Mouse (Mus musculus) forebrain, embryonic 11.5 days (tissue): ENCODE data around the gene Jmjd1c. TPM values are rescaled to one million over a fixed set of nuclear protein-coding genes. Genes with fewer than 3 reads are reported as not detected.

ENCODE experiments used
- ATAC-seq: fragments of 200-750 bp; cut with Nextera tagmentation; replicated peaks from 2 replicates; pipeline ENCODE4 v1.8.0; 2017; ENCODE audit warnings: moderate TSS enrichment; ENCODE audit not compliant: low FRiP score
- DNase-seq: peaks from one replicate; pipeline ENCODE4 v3.0.0-alpha.2; 2017; ENCODE audit warnings: low spot score
- H3K27ac ChIP-seq: fragments of 300-500 bp; sonication (generic); 2 replicates; pipeline ENCODE4 v1.5.1; 2014; ENCODE audit warnings: low read depth, low read length
- H3K27me3 ChIP-seq: fragments of 300-500 bp; sonication (generic); 2 replicates; pipeline ENCODE4 v1.6.1; 2014; ENCODE audit warnings: mild to moderate bottlenecking, low read length, mixed read lengths; ENCODE audit not compliant: control insufficient read depth, insufficient read depth
- H3K36me3 ChIP-seq: fragments of 300-500 bp; sonication (generic); 2 replicates; pipeline ENCODE4 v1.6.1; 2014; ENCODE audit warnings: mild to moderate bottlenecking, low read length, moderate library complexity, mixed read lengths; ENCODE audit not compliant: control insufficient read depth, insufficient read depth
- H3K4me1 ChIP-seq: fragments of 300-500 bp; sonication (generic); replicated peaks from 2 replicates; pipeline ENCODE4 v1.6.1; 2014; ENCODE audit warnings: low read length, mixed read lengths; ENCODE audit not compliant: control insufficient read depth, insufficient read depth
- H3K4me2 ChIP-seq: fragments of 300-500 bp; sonication (generic); 2 replicates; pipeline ENCODE4 v1.6.1; 2014; ENCODE audit warnings: low read depth, mild to moderate bottlenecking, low read length, moderate library complexity, mixed read lengths; ENCODE audit not compliant: severe bottlenecking
- H3K4me3 ChIP-seq: fragments of 300-500 bp; sonication (generic); 2 replicates; pipeline ENCODE4 v1.5.1; 2014; ENCODE audit warnings: low read depth, low read length
- H3K9ac ChIP-seq: fragments of 300-500 bp; sonication (generic); 2 replicates; pipeline ENCODE4 v1.6.1; 2014; ENCODE audit warnings: low read length
- H3K9me3 ChIP-seq: fragments of 300-500 bp; sonication (generic); 2 replicates; pipeline ENCODE4 v1.6.1; 2016; ENCODE audit warnings: low read length, mixed read lengths; ENCODE audit not compliant: control insufficient read depth
- WGBS: fragments of 180-500 bp; shearing (Covaris S2); extraction: QIAGEN DNeasy Blood & Tissue Kit; methylation state at CpG from one replicate; pipeline ENCODE4 v1.1.7; 2014; 5-methylcytosine and 5-hydroxymethylcytosine counted together
- polyA plus RNA-seq: library from polyadenylated mRNA; unstranded; fragments of >200 nt; fragmentation: Nextera tagmentation; extraction: Ambion mirVana; gene quantifications from 2 replicates; pipeline ENCODE4 v1.2.1, GENCODE M21; 2014

Gene Jmjd1c
- polyA plus RNA-seq, 1 experiment from 2014 or later = 55.7 TPM

- Histone ChIP-seq H3K4me2 (no peak overlapping the region), H3K9me3 (no peaks in the 10 kb centered on the region), H3K27me3 (no peaks in the 10 kb centered on the region), H3K4me3 (no peak overlapping the region), H3K36me3 (peaks cover 4% of the 10 kb centered on the region; the same call in 1 of the 2 replicates), H3K27ac (no peak overlapping the region), H3K9ac (no peak overlapping the region), H3K4me1 (no peaks in the 10 kb centered on the region)
- 94% methylated on average over 2 of the region's 2 CpGs for WGBS
- ATAC-seq (no peak), DNase-seq (no peak)
These were observed 153.6 kb downstream of the Jmjd1c start for GRCm38 (mm10) chr10:67249486-67249885.

- no peaks in the 10 kb centered on the region for H3K4me1 ChIP-seq
- DNase-seq (no peak), ATAC-seq (no peak)
- H3K27ac ChIP-seq = no peak overlapping the region
- H3K36me3 ChIP-seq = peaks cover 4% of the 10 kb centered on the region; the same call in 1 of the 2 replicates
- WGBS = 95% methylated on average over 6 of the region's 6 CpGs
- H3K4me3 ChIP-seq = no peak overlapping the region
- H3K27me3 ChIP-seq = no peaks in the 10 kb centered on the region
- H3K9me3 ChIP-seq = no peaks in the 10 kb centered on the region
- no peak overlapping the region for H3K9ac ChIP-seq
- no peak overlapping the region for H3K4me2 ChIP-seq
These were observed 154.9 kb downstream of the Jmjd1c start for GRCm38 (mm10) chr10:67250846-67251245.

GRCm38 (mm10) chr10:67252353-67252752 lies 156.4 kb downstream of the Jmjd1c start:
- no peaks in the 10 kb centered on the region for H3K9me3 ChIP-seq
- no peak overlapping the region for H3K9ac ChIP-seq
- no peak for DNase-seq
- no peak overlapping the region for H3K4me2 ChIP-seq
- WGBS = 93% methylated on average over 5 of the region's 5 CpGs
- no peaks in the 10 kb centered on the region for H3K27me3 ChIP-seq
- no peak overlapping the region for H3K27ac ChIP-seq
- no peak for ATAC-seq
- peaks cover 4% of the 10 kb centered on the region; the same call in 1 of the 2 replicates for H3K36me3 ChIP-seq
- H3K4me1 ChIP-seq = no peaks in the 10 kb centered on the region
- H3K4me3 ChIP-seq = no peak overlapping the region

GRCm38 (mm10) chr10:67253115-67253514 lies 157.2 kb downstream of the Jmjd1c start:
- Histone ChIP-seq H3K9me3 (no peaks in the 10 kb centered on the region), H3K4me1 (no peaks in the 10 kb centered on the region), H3K36me3 (peaks cover 3% of the 10 kb centered on the region; the same call in 1 of the 2 replicates), H3K4me3 (no peak overlapping the region), H3K27ac (no peak overlapping the region), H3K4me2 (no peak overlapping the region), H3K9ac (no peak overlapping the region), H3K27me3 (no peaks in the 10 kb centered on the region)
- DNase-seq (no peak), ATAC-seq (no peak)
- 96% methylated on average over 1 of the region's 1 CpGs for WGBS

- Histone ChIP-seq H3K36me3 (no peaks in the 10 kb centered on the region; the same call in 1 of the 2 replicates), H3K27me3 (no peaks in the 10 kb centered on the region), H3K4me1 (no peaks in the 10 kb centered on the region), H3K4me2 (no peak overlapping the region), H3K4me3 (no peak overlapping the region), H3K27ac (no peak overlapping the region), H3K9me3 (no peaks in the 10 kb centered on the region), H3K9ac (no peak overlapping the region)
- peak; percentile 59 for DNase-seq
- 58% methylated on average over 1 of the region's 1 CpGs for WGBS
- no peak for ATAC-seq
These were observed 168.9 kb downstream of the Jmjd1c start for GRCm38 (mm10) chr10:67264852-67265251.

- ATAC-seq (no peak), DNase-seq (no peak)
- Histone ChIP-seq H3K4me3 (no peak overlapping the region), H3K4me2 (no peak overlapping the region), H3K9ac (no peak overlapping the region), H3K27ac (no peak overlapping the region), H3K9me3 (no peaks in the 10 kb centered on the region), H3K36me3 (no peaks in the 10 kb centered on the region), H3K27me3 (no peaks in the 10 kb centered on the region), H3K4me1 (no peaks in the 10 kb centered on the region)
These were observed 180.0 kb downstream of the Jmjd1c start for GRCm38 (mm10) chr10:67275916-67276315.

- 92% methylated on average over 8 of the region's 8 CpGs for WGBS
- no peaks in the 10 kb centered on the region for H3K36me3 ChIP-seq
- peaks cover 6% of the 10 kb centered on the region; the same call in 1 of the 2 replicates for H3K4me1 ChIP-seq
- H3K27me3 ChIP-seq = no peaks in the 10 kb centered on the region
- no peak overlapping the region for H3K27ac ChIP-seq
- H3K4me2 ChIP-seq = no peak overlapping the region
- H3K4me3 ChIP-seq = no peak overlapping the region
- H3K9ac ChIP-seq = no peak overlapping the region
- ATAC-seq (no peak), DNase-seq (no peak)
- no peaks in the 10 kb centered on the region for H3K9me3 ChIP-seq
These were observed 185.9 kb downstream of the Jmjd1c start for GRCm38 (mm10) chr10:67281852-67282251.

- Histone ChIP-seq H3K9me3 (no peaks in the 10 kb centered on the region), H3K4me2 (no peak overlapping the region), H3K4me3 (no peak overlapping the region), H3K9ac (no peak overlapping the region), H3K4me1 (peaks cover 6% of the 10 kb centered on the region; the same call in 1 of the 2 replicates), H3K36me3 (no peaks in the 10 kb centered on the region), H3K27me3 (no peaks in the 10 kb centered on the region), H3K27ac (no peak overlapping the region)
- DNase-seq (no peak), ATAC-seq (no peak)
- 86% methylated on average over 2 of the region's 2 CpGs for WGBS
These were observed 186.6 kb downstream of the Jmjd1c start for GRCm38 (mm10) chr10:67282531-67282930.

GRCm38 (mm10) chr10:67283516-67283915 lies 187.6 kb downstream of the Jmjd1c start:
- no peaks in the 10 kb centered on the region for H3K36me3 ChIP-seq
- H3K27ac ChIP-seq = no peak overlapping the region
- 0 out of 2 replicates have a peak overlapping the region, but pooled peaks have one; percentile 88 for H3K4me2 ChIP-seq
- ATAC-seq = no peak
- no peak for DNase-seq
- peaks cover 6% of the 10 kb centered on the region; the same call in 1 of the 2 replicates for H3K4me1 ChIP-seq
- H3K9me3 ChIP-seq = no peaks in the 10 kb centered on the region
- H3K27me3 ChIP-seq = no peaks in the 10 kb centered on the region
- no peak overlapping the region; the same call in 1 of the 2 replicates for H3K4me3 ChIP-seq
- H3K9ac ChIP-seq = no peak overlapping the region; the same call in 1 of the 2 replicates
- 90% methylated on average over 9 of the region's 9 CpGs for WGBS
